Mouse (Mus musculus) heart, embryonic 14.5 days (tissue): ENCODE results near the gene Cdc25a. TPM values are rescaled to one million over a fixed set of nuclear protein-coding genes. Genes with fewer than 3 reads are reported as not detected.
A peak's percentile ranks its signal among the peaks of the same experiment; 100 is the strongest.

ENCODE experiments used
- ATAC-seq: fragments of 200-750 bp; cut with Nextera tagmentation; 2 replicates; pipeline ENCODE4 v1.8.0; 2017; ENCODE audit warnings: low read depth, moderate TSS enrichment; ENCODE audit not compliant: insufficient number of reproducible peaks, insufficient read depth, low FRiP score
- H3K27ac ChIP-seq, 2 experiments: fragments of 200-500 bp in 1 of 2; fragments of 300-500 bp in 1 of 2; sonication (generic) in 1 of 2; replicated peaks in 1 of 2; 2 replicates each; pipeline ENCODE4 v1.5.1; 2012 to 2014; ENCODE audit warnings: low read depth in 2 of 2, low read length in 2 of 2, control low read depth in 1 of 2, mild to moderate bottlenecking in 1 of 2, mixed read lengths in 1 of 2; ENCODE audit not compliant: control insufficient read depth in 1 of 2, insufficient read depth in 1 of 2
- H3K27me3 ChIP-seq: fragments of 300-500 bp; sonication (generic); 2 replicates; pipeline ENCODE4 v1.6.1; 2014; ENCODE audit warnings: mild to moderate bottlenecking, low read length, control low read depth; ENCODE audit not compliant: control insufficient read depth, insufficient read depth
- H3K36me3 ChIP-seq: fragments of 300-500 bp; sonication (generic); 2 replicates; pipeline ENCODE4 v1.6.1; 2014; ENCODE audit warnings: mild to moderate bottlenecking, control low read depth, low read length, mixed read lengths; ENCODE audit not compliant: control insufficient read depth, insufficient read depth
- H3K4me1 ChIP-seq, 2 experiments: fragments of 200-500 bp in 1 of 2; fragments of 300-500 bp in 1 of 2; sonication (generic) in 1 of 2; 2 replicates each; pipeline ENCODE4 v1.6.1; 2012 to 2014; ENCODE audit warnings: low read length in 2 of 2, control low read depth in 1 of 2, mixed read lengths in 1 of 2; ENCODE audit not compliant: control insufficient read depth in 2 of 2, insufficient read depth in 2 of 2
- H3K4me2 ChIP-seq: fragments of 300-500 bp; sonication (generic); 2 replicates; pipeline ENCODE4 v1.6.1; 2014; ENCODE audit warnings: mild to moderate bottlenecking, low read length
- H3K4me3 ChIP-seq, 2 experiments: fragments of 200-500 bp in 1 of 2; fragments of 300-500 bp in 1 of 2; sonication (generic) in 1 of 2; 2 replicates each; pipeline ENCODE4 v1.5.1; 2012 to 2014; ENCODE audit warnings: low read length in 2 of 2, mild to moderate bottlenecking in 2 of 2, control low read depth in 1 of 2, low read depth in 1 of 2, moderate library complexity in 1 of 2; ENCODE audit not compliant: control insufficient read depth in 1 of 2, insufficient read depth in 1 of 2
- H3K9ac ChIP-seq: fragments of 300-500 bp; sonication (generic); 2 replicates; pipeline ENCODE4 v1.6.1; 2014; ENCODE audit warnings: mild to moderate bottlenecking, low read length
- H3K9me3 ChIP-seq: fragments of 300-500 bp; sonication (generic); 2 replicates; pipeline ENCODE4 v1.6.1; 2016; ENCODE audit warnings: low read length, control low read depth; ENCODE audit not compliant: control insufficient read depth
- WGBS: fragments of 180-500 bp; shearing (Covaris S2); extraction: QIAGEN DNeasy Blood & Tissue Kit; methylation state at CpG from one replicate; pipeline ENCODE4 v1.1.7; 2014; 5-methylcytosine and 5-hydroxymethylcytosine counted together
- microRNA-seq: library from miRNA; unstranded; fragments of <30 nt; microRNA quantifications from one replicate; pipeline ENCODE4, GENCODE M21; 2016
- polyA plus RNA-seq: library from polyadenylated mRNA; unstranded; fragments of >200 nt; fragmentation: Nextera tagmentation; extraction: Ambion mirVana; gene quantifications from 2 replicates; pipeline ENCODE4 v1.2.1, GENCODE M21; 2014

The Cdc25a gene
- polyA plus RNA-seq, 1 experiment from 2014 or later: 14.9 TPM

DNA sequence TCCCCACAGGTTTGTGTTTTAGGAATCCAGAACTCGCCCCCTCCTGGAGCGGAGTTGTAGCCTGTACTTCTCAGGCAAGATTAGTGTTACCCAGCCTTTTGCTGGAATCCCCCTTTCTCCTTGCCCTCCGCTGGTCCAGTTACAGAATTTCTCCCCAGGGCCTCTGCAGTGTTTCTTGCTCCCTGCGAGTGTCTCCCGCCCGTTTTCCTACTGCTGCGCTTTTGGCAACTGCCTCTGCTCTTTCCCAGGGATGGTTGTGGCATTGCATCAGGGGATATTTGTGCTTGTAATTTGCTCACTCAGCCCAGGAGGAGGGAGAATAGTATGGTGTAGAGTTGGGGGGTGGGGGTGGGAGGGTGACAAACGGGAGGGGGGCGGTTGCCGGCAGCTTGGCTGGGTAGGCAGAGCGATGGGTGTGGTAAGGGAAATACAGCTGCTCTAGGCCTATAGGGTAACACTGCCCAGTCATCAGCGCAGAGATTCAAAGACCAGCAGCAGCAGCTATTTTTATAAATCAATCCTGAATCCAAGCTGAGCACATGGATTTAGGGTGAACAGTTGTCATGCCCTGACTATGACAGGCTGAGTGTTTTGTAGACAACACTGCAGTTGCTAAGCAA lies 57.5 kb downstream of the Cdc25a start:
- WGBS: 0% methylated on average over 12 of the region's 12 CpGs
- no peaks in the 10 kb centered on the region for H3K9me3 ChIP-seq
- ATAC-seq: peak; percentile 10; the same call in 1 of the 2 replicates
- H3K36me3 ChIP-seq: no peaks in the 10 kb centered on the region
- H3K27ac ChIP-seq: peak overlapping the region; percentile 89 to 98
- peaks cover 3 to 23% of the 10 kb centered on the region in 2 experiments for H3K4me1 ChIP-seq
- no peaks in the 10 kb centered on the region for H3K27me3 ChIP-seq
- peak overlapping the region; percentile 76 to 84 for H3K4me3 ChIP-seq
- peak overlapping the region; percentile 79 for H3K4me2 ChIP-seq
- peak overlapping the region; percentile 99 for H3K9ac ChIP-seq

DNA sequence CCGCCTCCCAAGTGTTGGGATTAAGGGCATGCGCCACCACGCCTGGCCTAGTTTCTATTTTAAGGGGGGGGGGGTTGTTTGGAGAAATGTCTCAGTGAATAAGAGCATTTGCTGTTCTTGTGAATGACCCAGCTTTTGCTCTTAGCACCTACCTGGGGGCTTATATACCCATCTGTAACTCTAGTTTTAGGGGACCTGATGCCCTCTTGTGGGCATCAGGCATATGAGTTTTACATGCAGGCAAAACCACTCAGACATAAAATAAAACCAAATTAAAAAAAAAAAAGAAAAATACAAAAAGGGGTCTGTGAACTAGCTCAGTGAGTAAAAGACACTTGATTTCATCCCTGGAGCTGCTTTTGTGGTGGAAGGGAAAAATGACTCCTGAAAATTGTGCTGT lies 64.0 kb downstream of the Cdc25a start:
- Histone ChIP-seq H3K27ac (no peak overlapping the region), H3K4me2 (no peak overlapping the region), H3K9me3 (no peaks in the 10 kb centered on the region), H3K27me3 (no peaks in the 10 kb centered on the region), H3K36me3 (no peaks in the 10 kb centered on the region), H3K9ac (no peak overlapping the region), H3K4me3 (no peak overlapping the region), H3K4me1 (peaks cover 0 to 20% of the 10 kb centered on the region in 2 experiments; a peak in 2 of 4 replicates)
- 90% methylated on average over 3 of the region's 3 CpGs for WGBS
- no peak for ATAC-seq

DNA sequence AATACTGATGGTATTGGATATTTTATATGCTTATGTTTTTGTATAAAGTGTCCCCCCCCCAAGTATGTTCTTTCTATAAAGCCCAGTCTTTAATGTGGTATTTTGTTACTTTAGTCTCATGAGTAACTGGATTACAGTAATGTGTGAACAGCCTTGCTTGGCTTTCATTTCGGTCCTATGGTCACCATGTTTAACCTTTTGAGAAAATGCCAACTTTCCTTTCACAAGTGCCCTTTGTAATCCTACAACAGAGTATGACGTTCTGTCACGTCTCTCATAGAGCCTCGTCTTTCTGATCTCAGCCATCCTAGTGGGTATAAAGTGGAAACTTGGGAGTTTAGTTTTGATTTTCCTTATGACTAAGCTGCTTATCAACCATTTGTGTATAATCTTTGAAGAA lies 67.4 kb downstream of the Cdc25a start:
- Histone ChIP-seq H3K9ac (no peak overlapping the region), H3K4me1 (peaks cover 0 to 7% of the 10 kb centered on the region in 2 experiments; a peak in 1 of 4 replicates), H3K36me3 (no peaks in the 10 kb centered on the region), H3K9me3 (no peaks in the 10 kb centered on the region), H3K27ac (no peak overlapping the region), H3K4me3 (no peak overlapping the region), H3K4me2 (no peak overlapping the region), H3K27me3 (no peaks in the 10 kb centered on the region)
- WGBS: 64% methylated on average over 4 of the region's 4 CpGs
- ATAC-seq: no peak

Small RNA genes lying within 50 kb of the gene (microRNA-seq; reads per million reads assigned to microRNA genes)
- not detected for gene Mir7089

Other genes with a start within 250 kb of the Cdc25a start
- gene Fbxw24, start 249.5 kb upstream of the Cdc25a start, polyA plus RNA-seq: not detected in 2 replicates
- not detected in 2 replicates for gene Fbxw25, start 210.9 kb upstream of the Cdc25a start, polyA plus RNA-seq
- not detected in 2 replicates for gene Fbxw18, start 172.9 kb upstream of the Cdc25a start, polyA plus RNA-seq
- not detected in 2 replicates for gene Fbxw26, start 129.5 kb upstream of the Cdc25a start, polyA plus RNA-seq
- gene Fbxw27, start 84.9 kb upstream of the Cdc25a start, polyA plus RNA-seq: not detected in 2 replicates
- gene Spink8, start 63.3 kb upstream of the Cdc25a start, polyA plus RNA-seq: not detected in 2 replicates
- 58.6 and 62.3 TPM in 2 replicates for gene Nme6, start 42.8 kb upstream of the Cdc25a start, polyA plus RNA-seq
- 2.4 TPM in 1 of 2 replicates, not detected in the other for gene Camp, start 26.0 kb upstream of the Cdc25a start, polyA plus RNA-seq
- 79.9 and 84.2 TPM in 2 replicates for gene Map4, start 55.9 kb downstream of the Cdc25a start, polyA plus RNA-seq
- 73.8 and 80.7 TPM in 2 replicates for gene Smarcc1, start 242.1 kb downstream of the Cdc25a start, polyA plus RNA-seq
- 89.5 and 94.5 TPM in 2 replicates for gene Dhx30, start 242.3 kb downstream of the Cdc25a start, polyA plus RNA-seq